16 mouse cellular contexts compared by ENCODE assay signal in genomic region chr5:143334418-143335088, GRCm38 (mm10). TPM values are rescaled to one million over a fixed set of nuclear protein-coding genes. Genes with fewer than 3 reads are reported as not detected.
A peak's percentile ranks its signal among the peaks of the same experiment; 100 is the strongest.
DNase-seq lines count a peak whose midpoint lies in the region; ATAC-seq and TF ChIP-seq lines count a peak whose summit lies in the region.
"Had no signal": no experiment of that assay in that cellular context is flagged by ENCODE, and none has a peak within 500 bp of the region (broad histone marks: within the 10 kb centered on the region; RNA-seq: fewer than 3 reads in every experiment).

No protein-coding gene starts in this region.

- DNase-seq in heart, postnatal 0 days (ENCODE audit: low spot score) = no peak
- DNase-seq in heart, postnatal 4 days = no peak
- DNase-seq in neural tube, embryonic 10.5 days (ENCODE audit: extremely low spot score, low spot score) = no peak
- DNase-seq in layer of hippocampus, adult 18-20 months (ENCODE audit: low spot score in 2 of 2) = no peak
- no peak for DNase-seq in lung, postnatal 4 days

- no peak for TF ChIP-seq CTCF in heart, postnatal 0 days (IDR thresholded peaks at IDR 0.05; ENCODE audit: low read depth)

- no peak overlapping the region for H3K4me3 ChIP-seq in heart, postnatal 0 days (ENCODE audit: low read depth, low read length)
- H3K4me3 ChIP-seq in neural tube, embryonic 13.5 days = no peak overlapping the region
- H3K4me3 ChIP-seq: forebrain, embryonic 15.5 days; heart, adult 2 months; limb, embryonic 10.5 days; midbrain, embryonic 15.5 days had no signal

- H3K4me2 ChIP-seq in heart, postnatal 0 days (ENCODE audit: low read depth, low read length) = peak overlapping the region; percentile 36; the same call in 1 of the 2 replicates
- no peak overlapping the region for H3K4me2 ChIP-seq in neural tube, embryonic 13.5 days
- H3K4me2 ChIP-seq: forebrain, embryonic 15.5 days; midbrain, embryonic 15.5 days had no signal

- TF ChIP-seq EP300 in heart, postnatal 0 days (IDR thresholded peaks at IDR 0.05; ENCODE audit: low read depth) = no peak

- 63% methylated on average over 14 of the region's 14 CpGs for WGBS in heart, postnatal 0 days
- 65% methylated on average over 14 of the region's 14 CpGs for WGBS in neural tube, embryonic 13.5 days

- H3K9ac ChIP-seq in heart, postnatal 0 days (replicated peaks; ENCODE audit: low read depth, low read length) = no peak overlapping the region
- peak overlapping the region; percentile 34; the same call in 1 of the 2 replicates for H3K9ac ChIP-seq in neural tube, embryonic 13.5 days
- H3K9ac ChIP-seq: forebrain, embryonic 15.5 days; liver, embryonic 14.5 days had no signal

- H3K4me1 ChIP-seq in heart, postnatal 0 days (ENCODE audit: control insufficient read depth, insufficient read depth) = peaks cover 5% of the 10 kb centered on the region
- peaks cover 7% of the 10 kb centered on the region for H3K4me1 ChIP-seq in neural tube, embryonic 13.5 days (replicated peaks)

- H3K36me3 ChIP-seq in heart, postnatal 0 days (replicated peaks; ENCODE audit: control insufficient read depth, insufficient read depth, low read length) = no peaks in the 10 kb centered on the region
- 0 out of 2 replicates have a peak, but pooled peaks cover 3% of the 10 kb centered on the region for H3K36me3 ChIP-seq in neural tube, embryonic 13.5 days
- H3K36me3 ChIP-seq: forebrain, embryonic 15.5 days; limb, embryonic 10.5 days; midbrain, embryonic 15.5 days had no signal

- H3K27ac ChIP-seq in heart, postnatal 0 days (ENCODE audit: low read depth) = no peak overlapping the region
- H3K27ac ChIP-seq in neural tube, embryonic 13.5 days (replicated peaks) = no peak overlapping the region
- H3K27ac ChIP-seq: forebrain, embryonic 15.5 days; heart, adult 2 months; limb, embryonic 10.5 days; liver, embryonic 14.5 days; midbrain, embryonic 15.5 days had no signal

- no peaks in the 10 kb centered on the region for H3K27me3 ChIP-seq in heart, postnatal 0 days (ENCODE audit: control insufficient read depth, insufficient read depth, low read length)
- peaks cover 15% of the 10 kb centered on the region for H3K27me3 ChIP-seq in neural tube, embryonic 13.5 days
- H3K27me3 ChIP-seq: midbrain, embryonic 15.5 days had no signal

- H3K9me3 ChIP-seq in heart, postnatal 0 days (replicated peaks; ENCODE audit: control insufficient read depth, low read length) = no peaks in the 10 kb centered on the region
- H3K9me3 ChIP-seq in neural tube, embryonic 13.5 days = no peaks in the 10 kb centered on the region
- H3K9me3 ChIP-seq: forebrain, embryonic 15.5 days; G1E; limb, embryonic 10.5 days; midbrain, embryonic 15.5 days had no signal

- ATAC-seq in heart, postnatal 0 days (ENCODE audit: insufficient read depth, low read depth) = no peak
- ATAC-seq in neural tube, embryonic 13.5 days (ENCODE audit: low read depth) = no peak
- peak; percentile 67 for ATAC-seq in granulocyte monocyte progenitor cell, adult 5-6 weeks (replicated peaks; ENCODE audit: poor library complexity, severe bottlenecking)
- ATAC-seq: forebrain, embryonic 15.5 days; midbrain, embryonic 15.5 days had no signal

RNA-seq across cellular contexts. Expression of gene Zdhhc4, which starts 5.5 kb away (rescaled TPM):
- total RNA-seq in heart, postnatal 0 days (2014; rRNA removed; ENCODE audit: low replicate concordance) = 56.0 and 104 TPM in 2 replicates
- 58.5 and 63.3 TPM in 2 replicates for polyA plus RNA-seq in heart, postnatal 0 days (2015; fragmentation: Nextera tagmentation; extraction: Ambion mirVana)
- total RNA-seq in heart, postnatal 4 days (2021) = 10 to 100 TPM; 35.6 to 37.3 TPM
- polyA plus RNA-seq in neural tube, embryonic 13.5 days (2015; fragmentation: Nextera tagmentation; extraction: Ambion mirVana) = 71.3 and 74.0 TPM in 2 replicates
- total RNA-seq in granulocyte monocyte progenitor cell, adult 5-6 weeks (2014; fragmentation: Nextera tagmentation) = 57.9 and 81.0 TPM in 2 replicates
- total RNA-seq in granulocyte monocyte progenitor cell, adult 5-6 weeks (2017) = 38.5 and 49.2 TPM in 2 replicates
- total RNA-seq in layer of hippocampus, adult 18-20 months (2021) = 10 to 100 TPM; 46.2 to 51.5 TPM

RNA-seq across cellular contexts. Expression of gene E130309D02Rik, which starts 19.4 kb away (rescaled TPM):
- 34.3 and 45.3 TPM in 2 replicates for total RNA-seq in heart, postnatal 0 days (2014; rRNA removed; ENCODE audit: low replicate concordance)
- polyA plus RNA-seq in heart, postnatal 0 days (2015; fragmentation: Nextera tagmentation; extraction: Ambion mirVana) = 15.4 and 15.8 TPM in 2 replicates
- total RNA-seq in heart, postnatal 4 days (2021) = 10 to 100 TPM; 21.8 to 22.6 TPM
- polyA plus RNA-seq in neural tube, embryonic 13.5 days (2015; fragmentation: Nextera tagmentation; extraction: Ambion mirVana) = 35.7 and 38.0 TPM in 2 replicates
- total RNA-seq in granulocyte monocyte progenitor cell, adult 5-6 weeks (2014; fragmentation: Nextera tagmentation) = 40.5 and 47.3 TPM in 2 replicates
- 16.5 and 22.4 TPM in 2 replicates for total RNA-seq in granulocyte monocyte progenitor cell, adult 5-6 weeks (2017)
- total RNA-seq in layer of hippocampus, adult 18-20 months (2021) = 10 to 100 TPM; 26.3 to 26.5 TPM

RNA-seq across cellular contexts. Expression of gene Grid2ip, which starts 22.6 kb away (rescaled TPM):
- not detected in 2 replicates for total RNA-seq in heart, postnatal 0 days (2014; rRNA removed; ENCODE audit: low replicate concordance)
- not detected in 2 replicates for polyA plus RNA-seq in heart, postnatal 0 days (2015; fragmentation: Nextera tagmentation; extraction: Ambion mirVana)
- under 1 TPM in 1 of 2 experiments, not detected in 1; 0.07 TPM for total RNA-seq in heart, postnatal 4 days (2021)
- 0.54 TPM in 1 of 2 replicates, not detected in the other for polyA plus RNA-seq in neural tube, embryonic 13.5 days (2015; fragmentation: Nextera tagmentation; extraction: Ambion mirVana)
- total RNA-seq in granulocyte monocyte progenitor cell, adult 5-6 weeks (2014; fragmentation: Nextera tagmentation) = not detected in 2 replicates
- not detected in 2 replicates for total RNA-seq in granulocyte monocyte progenitor cell, adult 5-6 weeks (2017)
- 1 to 10 TPM; 1.5 to 2.0 TPM for total RNA-seq in layer of hippocampus, adult 18-20 months (2021)
- total RNA-seq: gastrocnemius, adult 8-10 months; heart, adult 2 months; heart, postnatal 10 days had no signal
- polyA plus RNA-seq: G1E; heart, adult 2 months; neural tube, embryonic 11.5 days had no signal

RNA-seq across cellular contexts. Expression of gene Zfp853, which starts 41.1 kb away (rescaled TPM):
- 3.3 TPM in 1 of 2 replicates, not detected in the other for total RNA-seq in heart, postnatal 0 days (2014; rRNA removed; ENCODE audit: low replicate concordance)
- polyA plus RNA-seq in heart, postnatal 0 days (2015; fragmentation: Nextera tagmentation; extraction: Ambion mirVana) = 0.04 TPM in 1 of 2 replicates, not detected in the other
- total RNA-seq in heart, postnatal 4 days (2021) = under 1 TPM; 0.31 to 0.47 TPM
- polyA plus RNA-seq in neural tube, embryonic 13.5 days (2015; fragmentation: Nextera tagmentation; extraction: Ambion mirVana) = 0.10 and 0.11 TPM in 2 replicates
- total RNA-seq in granulocyte monocyte progenitor cell, adult 5-6 weeks (2014; fragmentation: Nextera tagmentation) = not detected in 2 replicates
- total RNA-seq in granulocyte monocyte progenitor cell, adult 5-6 weeks (2017) = not detected in 2 replicates
- total RNA-seq in layer of hippocampus, adult 18-20 months (2021) = 1 to 10 TPM; 4.1 to 4.2 TPM
- total RNA-seq: gastrocnemius, adult 8-10 months had no signal
- polyA plus RNA-seq: forebrain, embryonic 15.5 days; neural tube, embryonic 11.5 days had no signal
